Mouse (Mus musculus) liver, postnatal 0 days (tissue): Measurements from ENCODE around the gene Btd.

Source experiments
- CTCF ChIP-seq: sonication (generic); IDR thresholded peaks from 2 replicates; pipeline ENCODE4 v1.5.1; 2016; ENCODE audit warnings: antibody characterized with exemption, low read depth
- EP300 ChIP-seq: IDR thresholded peaks from 2 replicates; pipeline ENCODE4 v1.6.1; 2016; ENCODE audit warnings: antibody characterized with exemption, low read depth, mild to moderate bottlenecking

- TF ChIP-seq CTCF: no peak
- no peak for TF ChIP-seq EP300
Observed at GRCm38 (mm10) chr14:31667741-31668140, 26.9 kb downstream of the Btd start.
